Mouse (Mus musculus) kidney, postnatal 0 days (tissue): ENCODE measurements around the gene Krt19. TPM values are rescaled to one million over a fixed set of nuclear protein-coding genes. Genes with fewer than 3 reads are reported as not detected.

Experiments
- ATAC-seq: fragments of 200-750 bp; cut with Nextera tagmentation; replicated peaks from 2 replicates; pipeline ENCODE4 v1.8.0; 2017; ENCODE audit warnings: low read depth, moderate number of reproducible peaks, moderate TSS enrichment, moderate library complexity; ENCODE audit not compliant: low FRiP score
- DNase-seq: peaks from one replicate; pipeline ENCODE4 v3.0.0-alpha.2; 2016; ENCODE audit warnings: low spot score
- H3K27ac ChIP-seq: fragments of 300-500 bp; sonication (generic); 2 replicates; pipeline ENCODE4 v1.5.1; 2014; ENCODE audit warnings: mild to moderate bottlenecking
- H3K27me3 ChIP-seq: fragments of 300-500 bp; sonication (generic); 2 replicates; pipeline ENCODE4 v1.6.1; 2014; ENCODE audit warnings: low read length, mixed read lengths; ENCODE audit not compliant: insufficient read depth
- H3K36me3 ChIP-seq: fragments of 300-500 bp; sonication (generic); 2 replicates; pipeline ENCODE4 v1.6.1; 2014; ENCODE audit warnings: low read length, mixed read lengths; ENCODE audit not compliant: insufficient read depth
- H3K4me1 ChIP-seq: fragments of 300-500 bp; sonication (generic); replicated peaks from 2 replicates; pipeline ENCODE4 v1.6.1; 2014; ENCODE audit warnings: antibody characterized with exemption, low read length, mixed read lengths; ENCODE audit not compliant: insufficient read depth
- H3K4me2 ChIP-seq: fragments of 300-500 bp; sonication (generic); 2 replicates; pipeline ENCODE4 v1.6.1; 2014; ENCODE audit warnings: mild to moderate bottlenecking, low read length, moderate library complexity, mixed read lengths
- H3K4me3 ChIP-seq: fragments of 300-500 bp; sonication (generic); replicated peaks from 2 replicates; pipeline ENCODE4 v1.5.1; 2014; ENCODE audit warnings: low read depth, low read length
- H3K9ac ChIP-seq: fragments of 300-500 bp; sonication (generic); 2 replicates; pipeline ENCODE4 v1.6.1; 2014; ENCODE audit warnings: low read depth, low read length
- H3K9me3 ChIP-seq: fragments of 300-500 bp; sonication (generic); replicated peaks from 2 replicates; pipeline ENCODE4 v1.6.1; 2016; ENCODE audit warnings: low read length, inconsistent platforms, mixed read lengths
- CTCF ChIP-seq: IDR thresholded peaks from 2 replicates; pipeline ENCODE4 v1.5.1; 2016; ENCODE audit warnings: antibody characterized with exemption, low read depth, mild to moderate bottlenecking, moderate library complexity
- WGBS: fragments of 180-500 bp; shearing (Covaris S2); extraction: QIAGEN DNeasy Blood & Tissue Kit; methylation state at CpG from one replicate; pipeline ENCODE4 v1.1.7; 2014; 5-methylcytosine and 5-hydroxymethylcytosine counted together
- polyA plus RNA-seq: library from polyadenylated mRNA; unstranded; fragments of >200 nt; fragmentation: Nextera tagmentation; extraction: Ambion mirVana; gene quantifications from 2 replicates; pipeline ENCODE4 v1.2.1, GENCODE M21; 2015

Krt19 gene
- polyA plus RNA-seq, 1 experiment from 2014 or later = 94.0 TPM

DNA sequence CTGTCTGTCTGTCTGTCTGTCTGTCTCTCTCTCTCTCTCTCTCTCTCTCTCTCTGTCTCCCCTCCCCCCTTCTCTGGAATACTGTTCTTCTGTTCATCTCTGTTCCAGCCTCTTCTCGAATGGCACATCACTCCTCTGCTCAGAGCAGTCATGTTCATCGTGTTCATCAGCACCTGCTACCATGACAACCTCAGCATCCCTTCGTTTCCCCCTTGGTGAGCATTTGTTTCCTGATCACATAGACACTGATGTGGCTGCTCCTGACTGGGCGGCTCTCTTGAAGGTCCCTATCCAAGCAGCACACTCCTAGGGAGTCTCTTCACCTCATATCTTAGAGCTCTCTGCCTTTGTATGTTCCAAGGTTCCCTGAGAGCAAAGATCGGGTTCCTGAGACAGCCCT is 29.8 kb upstream of the Krt19 start:
- TF ChIP-seq CTCF = no peak
- Histone ChIP-seq H3K4me2 (no peak overlapping the region), H3K4me1 (no peaks in the 10 kb centered on the region), H3K27me3 (no peaks in the 10 kb centered on the region), H3K9ac (no peak overlapping the region), H3K27ac (no peak overlapping the region), H3K9me3 (no peaks in the 10 kb centered on the region), H3K4me3 (no peak overlapping the region), H3K36me3 (no peaks in the 10 kb centered on the region)
- WGBS = 82% methylated on average over 5 of the region's 5 CpGs
- DNase-seq = no peak
- no peak for ATAC-seq

DNA sequence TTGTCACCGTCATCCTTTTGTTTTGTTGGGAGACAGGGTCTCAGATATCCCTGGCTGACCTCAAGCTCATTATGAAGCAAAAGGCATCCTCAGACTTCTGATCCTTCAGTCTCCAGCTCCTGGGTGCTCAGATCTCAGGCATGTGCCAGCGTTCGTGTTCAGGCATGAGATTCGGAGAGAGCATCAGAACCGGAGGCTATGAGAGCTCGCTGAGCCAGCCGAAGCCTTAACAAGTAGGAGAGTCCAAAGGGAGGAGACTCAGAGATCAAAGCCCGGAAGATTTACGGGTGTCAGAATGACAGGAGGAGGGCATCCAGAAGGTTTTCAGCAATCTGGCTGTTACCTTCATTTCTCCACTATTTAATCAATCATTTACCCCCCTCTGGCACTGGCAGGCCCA is 28.3 kb upstream of the Krt19 start:
- no peaks in the 10 kb centered on the region for H3K27me3 ChIP-seq
- 33% methylated on average over 9 of the region's 9 CpGs for WGBS

DNA sequence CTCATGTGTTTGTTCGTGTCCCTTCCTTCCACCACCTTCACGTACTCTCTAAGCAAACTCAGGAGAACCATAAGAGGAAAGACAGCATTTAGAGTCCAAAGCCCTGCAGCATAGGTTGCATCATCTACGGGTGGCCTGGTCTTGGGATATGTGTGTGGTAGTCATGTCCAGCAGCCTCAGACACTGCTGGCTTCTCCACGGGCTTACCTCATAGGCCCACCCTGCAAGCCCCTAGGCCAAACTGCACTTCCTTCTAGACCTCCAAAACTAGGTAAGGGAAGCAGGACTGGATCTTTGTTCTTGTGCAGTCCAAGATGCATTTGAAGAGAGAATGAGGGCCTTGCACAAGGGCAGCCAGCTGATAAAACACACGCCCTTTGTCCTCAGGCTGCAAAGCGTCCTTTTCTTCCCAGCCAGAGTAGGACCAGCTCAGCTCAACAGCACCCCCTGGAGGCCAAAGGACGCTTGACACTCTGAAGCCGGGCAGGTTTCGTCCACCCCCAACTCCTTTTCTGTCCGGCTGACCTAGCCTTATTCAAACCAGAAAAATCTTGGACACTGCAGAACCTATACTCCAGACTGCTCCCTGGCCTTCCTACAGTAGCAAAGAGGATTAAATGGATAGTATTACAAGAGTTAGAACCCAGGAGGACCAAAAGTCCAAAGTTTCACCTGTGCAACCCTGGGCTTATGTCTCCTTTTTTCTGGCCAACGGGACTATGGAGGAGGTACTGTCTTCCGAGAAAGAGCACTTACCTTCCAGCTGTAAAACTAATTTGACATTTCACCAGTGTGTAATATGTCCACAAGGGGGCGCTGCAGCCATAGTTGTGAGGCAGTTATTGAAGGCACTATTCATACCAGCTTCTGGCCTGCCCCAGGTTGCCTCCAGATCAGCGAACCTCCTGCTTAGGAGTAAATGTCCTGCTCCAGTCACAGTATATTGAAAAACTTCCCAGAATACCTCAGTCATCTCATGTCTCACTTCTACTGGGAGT is 20.6 kb upstream of the Krt19 start:
- TF ChIP-seq CTCF = peak; percentile 77
- H3K27me3 ChIP-seq = no peaks in the 10 kb centered on the region
- no peak overlapping the region for H3K9ac ChIP-seq
- no peaks in the 10 kb centered on the region for H3K36me3 ChIP-seq
- no peaks in the 10 kb centered on the region for H3K4me1 ChIP-seq
- H3K9me3 ChIP-seq = no peaks in the 10 kb centered on the region
- H3K4me3 ChIP-seq = no peak overlapping the region
- peak; percentile 45; the same call in 1 of the 2 replicates for ATAC-seq
- 30% methylated on average over 14 of the region's 14 CpGs for WGBS
- H3K27ac ChIP-seq = no peak overlapping the region
- no peak overlapping the region for H3K4me2 ChIP-seq
- DNase-seq = peak; percentile 82

More for the DNA sequence above, 28.3 kb upstream of the Krt19 start:
- Histone ChIP-seq H3K4me2 (no peak overlapping the region), H3K36me3 (no peaks in the 10 kb centered on the region), H3K4me3 (no peak overlapping the region), H3K9me3 (no peaks in the 10 kb centered on the region), H3K4me1 (no peaks in the 10 kb centered on the region), H3K9ac (no peak overlapping the region), H3K27ac (no peak overlapping the region)
- ATAC-seq = no peak
- no peak for DNase-seq
- no peak for TF ChIP-seq CTCF

DNA sequence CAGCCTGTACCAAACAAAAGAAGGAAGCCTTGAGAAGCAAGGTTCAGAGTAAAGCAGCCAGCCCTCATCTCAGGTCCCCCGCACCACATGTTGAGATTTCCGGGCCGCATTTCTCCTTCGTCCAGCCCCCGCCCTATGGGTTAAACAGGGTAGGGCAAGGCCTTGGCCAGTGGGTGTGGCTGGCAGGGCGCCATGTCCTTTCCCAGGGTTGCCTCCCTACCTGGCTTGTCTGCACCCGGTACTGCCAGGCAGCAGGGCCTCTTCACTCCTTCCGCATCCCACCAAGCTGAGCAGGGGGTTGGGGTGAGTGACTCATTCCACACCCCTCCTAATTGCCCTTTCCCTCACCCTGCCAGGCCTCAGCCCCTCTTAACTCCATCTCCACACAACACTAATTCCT is 19.6 kb upstream of the Krt19 start:
- no peak overlapping the region for H3K9ac ChIP-seq
- peak; percentile 17; the same call in 1 of the 2 replicates for TF ChIP-seq CTCF
- WGBS = 37% methylated on average over 8 of the region's 8 CpGs
- H3K4me1 ChIP-seq = no peaks in the 10 kb centered on the region
- no peaks in the 10 kb centered on the region for H3K27me3 ChIP-seq
- no peaks in the 10 kb centered on the region for H3K9me3 ChIP-seq
- ATAC-seq (peak; percentile 53), DNase-seq (peak; percentile 27)
- no peak overlapping the region for H3K27ac ChIP-seq
- H3K4me2 ChIP-seq = no peak overlapping the region
- no peak overlapping the region for H3K4me3 ChIP-seq
- H3K36me3 ChIP-seq = no peaks in the 10 kb centered on the region

DNA sequence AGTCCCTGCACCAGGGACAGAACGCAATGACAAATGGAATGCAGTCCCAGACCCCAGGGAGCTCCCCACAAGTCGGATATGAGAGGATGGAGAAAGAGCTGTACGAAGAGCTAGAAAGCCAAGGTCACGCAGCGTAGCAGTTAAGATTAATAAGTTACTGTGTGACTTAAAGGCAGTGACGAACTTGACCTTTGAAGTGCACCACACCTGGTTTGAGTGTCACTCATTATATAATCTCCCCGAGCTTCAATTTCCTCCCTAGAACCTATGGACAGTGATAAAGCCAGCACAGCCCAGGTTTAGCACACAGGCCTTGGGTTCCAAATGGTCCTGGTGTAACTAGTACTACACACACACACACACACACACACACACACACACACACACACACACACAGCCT is 15.9 kb upstream of the Krt19 start:
- no peaks in the 10 kb centered on the region for H3K9me3 ChIP-seq
- H3K36me3 ChIP-seq = no peaks in the 10 kb centered on the region
- TF ChIP-seq CTCF = no peak
- no peak overlapping the region for H3K4me2 ChIP-seq
- no peaks in the 10 kb centered on the region for H3K27me3 ChIP-seq
- no peak for ATAC-seq
- no peak overlapping the region for H3K9ac ChIP-seq
- no peak overlapping the region; the same call in 1 of the 2 replicates for H3K27ac ChIP-seq
- no peak overlapping the region for H3K4me3 ChIP-seq
- no peak for DNase-seq
- 29% methylated on average over 7 of the region's 7 CpGs for WGBS
- H3K4me1 ChIP-seq = no peaks in the 10 kb centered on the region

DNA sequence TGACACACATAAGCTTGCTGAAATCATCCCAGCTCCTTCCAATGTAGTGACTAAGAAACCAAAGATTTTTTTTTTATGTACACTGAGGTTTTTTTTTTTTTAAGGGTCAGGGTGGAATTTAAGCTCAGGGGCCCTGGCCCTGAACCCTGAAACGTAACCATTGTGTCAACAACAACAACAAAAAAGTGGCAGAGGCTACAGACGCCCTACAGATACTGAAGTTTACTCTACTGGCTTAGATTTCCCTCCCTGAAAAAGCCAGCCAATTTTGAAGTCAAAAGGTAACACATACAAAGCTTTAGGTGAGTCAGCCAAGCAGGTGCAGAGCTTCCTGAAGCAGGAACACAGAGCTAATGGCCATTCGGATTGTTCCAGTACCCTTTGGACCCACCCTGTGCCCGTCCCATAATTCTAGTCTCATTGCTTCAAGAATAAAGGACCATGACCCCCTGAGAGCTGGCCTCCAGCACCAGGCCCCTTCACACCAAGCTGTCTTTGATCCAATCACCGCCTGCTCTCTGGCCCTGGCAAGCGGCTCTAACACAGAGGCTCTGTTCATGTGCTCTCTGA is 9.5 kb upstream of the Krt19 start:
- Histone ChIP-seq H3K4me2 (no peak overlapping the region), H3K27ac (no peak overlapping the region), H3K27me3 (no peaks in the 10 kb centered on the region), H3K4me3 (no peak overlapping the region), H3K4me1 (no peaks in the 10 kb centered on the region), H3K9me3 (no peaks in the 10 kb centered on the region), H3K9ac (no peak overlapping the region), H3K36me3 (no peaks in the 10 kb centered on the region)
- no peak for ATAC-seq
- 53% methylated on average over 6 of the region's 6 CpGs for WGBS
- no peak for TF ChIP-seq CTCF
- no peak for DNase-seq
